ENCODE assay signal across 7 mouse cellular contexts in the genomic region with DNA sequence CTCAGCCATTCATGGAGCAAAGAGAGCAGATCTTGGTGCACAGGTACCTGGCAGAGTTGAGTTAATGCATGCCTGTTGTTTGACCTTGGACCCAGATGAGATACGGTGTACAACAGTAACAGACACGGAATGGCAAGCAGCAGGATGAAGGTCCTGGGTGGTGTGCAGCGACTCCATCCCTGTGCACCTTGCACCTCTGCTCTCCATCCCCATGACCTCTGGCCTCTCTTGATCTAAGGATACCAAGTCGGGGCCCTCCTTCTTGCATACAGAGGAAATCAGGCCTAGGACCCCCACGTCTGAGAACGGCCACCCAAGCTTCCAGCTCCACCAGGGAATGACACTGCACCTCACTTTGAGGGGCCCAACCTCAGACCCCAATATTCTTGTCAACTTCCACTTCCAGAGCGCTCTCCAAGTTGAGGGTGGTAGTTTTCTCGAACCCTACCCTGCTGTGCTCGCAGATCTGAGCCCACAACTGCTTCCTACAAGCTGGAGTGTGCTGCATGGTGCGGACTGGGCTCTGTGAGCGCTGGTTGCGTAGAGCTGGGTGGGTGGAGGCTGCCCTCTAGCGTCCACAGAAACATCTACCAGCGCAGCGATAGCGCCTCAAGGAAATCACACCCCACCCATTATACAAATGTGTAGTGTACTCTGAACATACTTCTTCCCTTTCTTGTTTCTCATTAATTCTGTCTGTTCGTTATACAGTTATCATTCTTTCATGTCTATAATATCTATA. TPM values are rescaled to one million over a fixed set of nuclear protein-coding genes. Genes with fewer than 3 reads are reported as not detected.
DNase-seq lines count a peak whose midpoint lies in the region; ATAC-seq and TF ChIP-seq lines count a peak whose summit lies in the region.

No protein-coding gene starts in this region.

- peaks cover 2% of the 10 kb centered on the region; the same call in 1 of the 2 replicates for H3K4me1 ChIP-seq in hindbrain, embryonic 16.5 days (ENCODE audit: control insufficient read depth, insufficient read depth, low read depth, low read length)

- H3K4me3 ChIP-seq in gastrocnemius, adult 2 months = no peak overlapping the region
- H3K4me3 ChIP-seq in hindbrain, embryonic 16.5 days (ENCODE audit: low read length) = no peak overlapping the region

- 28% methylated on average over 17 of the region's 17 CpGs for WGBS in hindbrain, embryonic 16.5 days

- no peaks in the 10 kb centered on the region for H3K9me3 ChIP-seq in hindbrain, embryonic 16.5 days (ENCODE audit: control insufficient read depth, low read length)

- H3K9ac ChIP-seq in hindbrain, embryonic 16.5 days (ENCODE audit: low read depth, low read length) = no peak overlapping the region

- no peaks in the 10 kb centered on the region for H3K27me3 ChIP-seq in hindbrain, embryonic 16.5 days (replicated peaks; ENCODE audit: control insufficient read depth, insufficient read depth, low read length)

- ATAC-seq in hindbrain, embryonic 16.5 days = peak; percentile 80
- ATAC-seq in megakaryocyte-erythroid progenitor cell, adult 5-6 weeks (replicated peaks; ENCODE audit: low FRiP score, low TSS enrichment, poor library complexity, severe bottlenecking) = peak; percentile 92

- peak; percentile 89 for DNase-seq in ZHBTc4 (ENCODE audit: low read depth, low spot score)
- DNase-seq in cerebellum, postnatal 4 days (ENCODE audit: low spot score in 2 of 2) = peak; percentile 35 to 64
- DNase-seq in gastrocnemius, adult 2 months = peak; percentile 80
- peak; percentile 21 to 41 for DNase-seq in left cerebral cortex, adult 8-10 months (ENCODE audit: low spot score in 2 of 2)
- peak; percentile 68 for DNase-seq in right cerebral cortex, postnatal 4 days

- intact Hi-C loops in gastrocnemius, adult 2 months (cut with DNase I) = no loop called here

- TF ChIP-seq CTCF in gastrocnemius, adult 2 months (IDR thresholded peaks at IDR 0.05) = peak; percentile 93

- peaks cover 8% of the 10 kb centered on the region for H3K36me3 ChIP-seq in hindbrain, embryonic 16.5 days (ENCODE audit: control insufficient read depth, insufficient read depth, low read length)

- peak overlapping the region; percentile 28; the same call in 1 of the 2 replicates for H3K27ac ChIP-seq in gastrocnemius, adult 2 months
- no peak overlapping the region for H3K27ac ChIP-seq in hindbrain, embryonic 16.5 days (ENCODE audit: low read depth, low read length)

- H3K4me2 ChIP-seq in hindbrain, embryonic 16.5 days (ENCODE audit: low read length) = no peak overlapping the region

RNA-seq across cellular contexts. Expression of gene Zfp3, which starts 13.0 kb away (rescaled TPM):
- total RNA-seq in gastrocnemius, adult 2 months (2021) = 10 to 100 TPM; 10.7 to 10.8 TPM
- polyA plus RNA-seq in hindbrain, embryonic 16.5 days (2015; fragmentation: Nextera tagmentation; extraction: Ambion mirVana) = 16.4 and 17.1 TPM in 2 replicates
- total RNA-seq in left cerebral cortex, adult 8-10 months (2022) = 10 to 100 TPM; 16.7 to 20.5 (median 20.0) TPM
- total RNA-seq in megakaryocyte-erythroid progenitor cell, adult 5-6 weeks (2014; fragmentation: Nextera tagmentation) = 3.1 and 5.6 TPM in 2 replicates
- 1.6 and 3.9 TPM in 2 replicates for total RNA-seq in megakaryocyte-erythroid progenitor cell, adult 5-6 weeks (2017)

RNA-seq across cellular contexts. Expression of gene Scimp, which starts 35.4 kb away (rescaled TPM):
- total RNA-seq in gastrocnemius, adult 2 months (2021) = not detected
- polyA plus RNA-seq in hindbrain, embryonic 16.5 days (2015; fragmentation: Nextera tagmentation; extraction: Ambion mirVana) = 0.19 TPM in 1 of 2 replicates, not detected in the other
- under 1 TPM in 1 of 4 experiments, not detected in 3; 0.53 TPM for total RNA-seq in left cerebral cortex, adult 8-10 months (2022)
- total RNA-seq in megakaryocyte-erythroid progenitor cell, adult 5-6 weeks (2014; fragmentation: Nextera tagmentation) = not detected in 2 replicates
- 0.99 TPM in 1 of 2 replicates, not detected in the other for total RNA-seq in megakaryocyte-erythroid progenitor cell, adult 5-6 weeks (2017)

Comparison
In these comparisons a context has a peak if more than half of its experiments do, and no peak if none do; other contexts are left out.
1. DNase-seq: peak in every context shown above with its lines; median percentile 89 in ZHBTc4; 80 in gastrocnemius, adult 2 months; 68 in right cerebral cortex, postnatal 4 days; 50 in cerebellum, postnatal 4 days; 31 in left cerebral cortex, adult 8-10 months.